Mouse (Mus musculus) lung, embryonic 16.5 days (tissue): ENCODE results near the gene Irx6. TPM values are rescaled to one million over a fixed set of nuclear protein-coding genes. Genes with fewer than 3 reads are reported as not detected.

Source experiments
- ATAC-seq: fragments of 200-750 bp; cut with Nextera tagmentation; 2 replicates; pipeline ENCODE4 v1.8.0; 2017; ENCODE audit warnings: low read depth, mild to moderate bottlenecking, moderate library complexity
- H3K27ac ChIP-seq: fragments of 300-500 bp; sonication (generic); 2 replicates; pipeline ENCODE4 v1.5.1; 2014; ENCODE audit warnings: mild to moderate bottlenecking, control low read depth, low read length
- H3K27me3 ChIP-seq: fragments of 300-500 bp; sonication (generic); 2 replicates; pipeline ENCODE4 v1.6.1; 2014; ENCODE audit warnings: low read depth, low read length, mixed read lengths; ENCODE audit not compliant: control insufficient read depth, insufficient read depth
- H3K36me3 ChIP-seq: fragments of 300-500 bp; sonication (generic); 2 replicates; pipeline ENCODE4 v1.6.1; 2014; ENCODE audit warnings: low read length; ENCODE audit not compliant: control insufficient read depth, insufficient read depth
- H3K4me1 ChIP-seq: fragments of 300-500 bp; sonication (generic); replicated peaks from 2 replicates; pipeline ENCODE4 v1.6.1; 2014; ENCODE audit warnings: low read length, mixed read lengths; ENCODE audit not compliant: control insufficient read depth, insufficient read depth
- H3K4me2 ChIP-seq: fragments of 300-500 bp; sonication (generic); 2 replicates; pipeline ENCODE4 v1.6.1; 2014; ENCODE audit warnings: low read depth, low read length, control low read depth
- H3K4me3 ChIP-seq: fragments of 300-500 bp; sonication (generic); 2 replicates; pipeline ENCODE4 v1.5.1; 2014; ENCODE audit warnings: mild to moderate bottlenecking, low read length, control low read depth
- H3K9ac ChIP-seq: fragments of 300-500 bp; sonication (generic); 2 replicates; pipeline ENCODE4 v1.6.1; 2014; ENCODE audit warnings: low read length, control low read depth
- H3K9me3 ChIP-seq: fragments of 300-500 bp; sonication (generic); 2 replicates; pipeline ENCODE4 v1.6.1; 2016; ENCODE audit warnings: low read length; ENCODE audit not compliant: control insufficient read depth
- WGBS: fragments of 180-500 bp; shearing (Covaris S2); extraction: QIAGEN DNeasy Blood & Tissue Kit; methylation state at CpG from one replicate; pipeline ENCODE4 v1.1.7; 2014; 5-methylcytosine and 5-hydroxymethylcytosine counted together
- polyA plus RNA-seq: library from polyadenylated mRNA; unstranded; fragments of >200 nt; fragmentation: Nextera tagmentation; extraction: Ambion mirVana; gene quantifications from 2 replicates; pipeline ENCODE4 v1.2.1, GENCODE M21; 2015

Gene Irx6
- polyA plus RNA-seq, 1 experiment from 2014 or later, result 0.10 TPM

DNA sequence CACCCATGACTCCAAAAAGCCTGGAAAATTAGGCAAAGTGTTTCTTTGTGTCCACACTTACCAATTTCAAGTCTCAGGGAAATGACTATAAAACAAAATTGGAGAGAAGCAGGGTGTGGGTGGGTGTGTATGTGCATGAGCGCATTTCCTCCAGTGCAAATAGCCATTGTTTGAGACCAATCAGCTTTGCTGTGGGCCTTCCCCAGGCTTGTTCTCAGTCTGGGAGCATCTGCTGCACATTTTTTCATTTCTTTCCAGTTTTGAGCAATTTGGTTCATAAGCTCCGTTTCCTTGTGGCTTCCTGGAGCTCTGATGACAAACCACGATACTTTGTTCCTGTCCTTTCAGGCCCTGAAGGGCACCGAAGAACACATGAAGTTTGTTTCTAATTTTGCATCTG is 43.3 kb downstream of the Irx6 start:
- Histone ChIP-seq H3K9ac (no peak overlapping the region), H3K4me2 (no peak overlapping the region), H3K27me3 (no peaks in the 10 kb centered on the region), H3K4me3 (no peak overlapping the region), H3K36me3 (no peaks in the 10 kb centered on the region), H3K4me1 (no peaks in the 10 kb centered on the region; the same call in 1 of the 2 replicates), H3K9me3 (no peaks in the 10 kb centered on the region), H3K27ac (no peak overlapping the region)
- no peak for ATAC-seq
- 67% methylated on average over 4 of the region's 4 CpGs for WGBS

DNA sequence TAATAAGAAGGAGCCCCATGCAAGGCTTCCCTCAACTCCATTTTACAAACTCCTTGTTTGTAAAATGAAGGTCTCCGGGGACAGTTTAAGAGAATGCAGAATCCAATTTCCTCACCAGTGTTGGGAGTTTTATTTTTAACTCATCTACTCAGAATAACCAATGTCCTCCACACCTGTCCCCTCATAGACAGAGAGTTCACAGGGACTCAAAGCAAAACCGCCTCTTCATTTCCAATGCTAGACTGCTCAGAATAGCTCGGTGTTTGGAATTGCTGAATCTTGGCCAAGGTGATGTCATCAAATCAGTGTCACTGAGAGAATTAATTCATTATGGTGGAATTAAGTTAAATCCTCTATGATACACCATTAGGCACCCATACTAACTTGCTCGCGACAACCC is 44.0 kb downstream of the Irx6 start:
- ATAC-seq, result no peak
- Histone ChIP-seq H3K27me3 (no peaks in the 10 kb centered on the region), H3K4me3 (no peak overlapping the region), H3K9ac (no peak overlapping the region), H3K27ac (no peak overlapping the region), H3K9me3 (no peaks in the 10 kb centered on the region), H3K36me3 (no peaks in the 10 kb centered on the region), H3K4me2 (no peak overlapping the region), H3K4me1 (no peaks in the 10 kb centered on the region; the same call in 1 of the 2 replicates)
- WGBS, result 82% methylated on average over 5 of the region's 5 CpGs

DNA sequence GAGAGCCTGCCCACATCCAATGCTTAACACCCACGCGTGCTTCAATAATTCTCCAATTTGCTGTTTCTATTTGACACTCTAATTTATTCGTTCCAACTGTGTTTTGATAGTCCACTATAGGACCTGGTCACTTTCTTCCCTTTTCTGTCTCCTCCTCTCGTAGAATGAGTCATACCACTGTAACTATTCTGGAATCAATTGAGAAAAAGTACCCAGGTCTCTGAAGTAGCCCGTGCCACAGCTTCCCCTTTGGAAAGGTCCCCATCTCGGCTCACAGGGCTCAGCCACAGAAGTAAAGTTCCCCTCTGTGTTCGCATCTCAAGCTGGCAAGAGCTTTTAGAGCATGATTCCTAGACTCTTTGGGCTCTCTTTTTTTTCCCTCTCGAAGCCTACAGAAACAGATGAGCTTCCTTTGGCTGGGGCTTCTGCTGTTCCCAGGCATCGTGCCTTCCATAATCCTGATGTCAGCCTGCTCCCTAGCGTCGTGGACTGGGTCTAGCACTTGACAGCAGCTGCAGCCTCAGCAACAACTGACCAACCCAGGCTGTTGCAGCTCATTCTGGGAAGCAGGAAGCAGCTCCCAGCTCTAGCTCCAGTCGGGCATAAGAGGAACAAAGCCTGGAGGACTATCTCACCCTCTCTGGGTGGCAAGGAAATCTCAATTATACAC is 47.3 kb downstream of the Irx6 start:
- no peak overlapping the region for H3K4me2 ChIP-seq
- H3K9ac ChIP-seq, result no peak overlapping the region
- 36% methylated on average over 12 of the region's 12 CpGs for WGBS
- H3K4me1 ChIP-seq, result peaks cover 6% of the 10 kb centered on the region
- no peaks in the 10 kb centered on the region for H3K9me3 ChIP-seq
- no peaks in the 10 kb centered on the region for H3K27me3 ChIP-seq
- no peaks in the 10 kb centered on the region for H3K36me3 ChIP-seq
- peak; percentile 87; the same call in 1 of the 2 replicates for ATAC-seq
- no peak overlapping the region for H3K27ac ChIP-seq
- no peak overlapping the region for H3K4me3 ChIP-seq

DNA sequence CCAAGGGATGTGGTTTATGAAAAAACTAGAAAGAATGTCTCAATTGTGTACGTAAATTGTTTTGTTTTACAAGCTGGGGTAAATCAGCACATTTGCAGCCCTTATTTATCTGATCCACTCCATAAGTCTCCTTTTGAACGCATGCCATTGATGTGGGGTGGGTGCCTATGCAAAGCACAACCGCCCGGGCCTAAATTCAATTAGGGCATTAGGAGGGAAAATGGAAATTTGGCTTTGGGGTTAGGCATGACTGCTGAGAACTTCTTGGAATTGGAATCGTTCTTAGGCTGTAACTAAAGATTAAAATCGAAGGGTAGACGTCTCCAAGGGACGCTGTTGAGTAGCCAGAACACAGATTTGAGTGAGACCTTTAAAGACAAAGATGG is 47.8 kb downstream of the Irx6 start:
- 68% methylated on average over 8 of the region's 8 CpGs for WGBS
- no peak overlapping the region for H3K27ac ChIP-seq

DNA sequence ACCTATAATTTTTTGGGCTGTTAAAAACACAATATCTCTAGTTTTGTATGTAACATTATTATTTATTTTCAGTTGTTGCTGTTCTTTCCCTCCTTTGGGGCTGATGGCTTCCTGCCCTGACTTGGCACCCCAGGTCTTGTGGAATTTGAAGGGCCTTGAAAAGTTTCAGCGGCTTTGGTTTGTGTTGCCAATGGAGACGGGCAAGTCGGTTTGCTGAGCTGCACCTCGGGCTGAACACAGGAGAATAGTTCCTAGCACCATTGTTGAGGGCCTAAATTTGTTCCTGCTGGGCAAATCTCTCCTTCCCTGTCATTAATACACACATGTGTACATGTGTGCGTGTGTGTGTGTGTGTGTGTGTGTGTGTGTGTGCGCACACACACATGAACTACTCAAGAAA is 49.2 kb downstream of the Irx6 start:
- Histone ChIP-seq H3K4me1 (peaks cover 6% of the 10 kb centered on the region), H3K36me3 (no peaks in the 10 kb centered on the region), H3K4me3 (no peak overlapping the region), H3K9ac (no peak overlapping the region), H3K4me2 (no peak overlapping the region), H3K27me3 (no peaks in the 10 kb centered on the region), H3K27ac (peak overlapping the region; percentile 38; the same call in 1 of the 2 replicates), H3K9me3 (no peaks in the 10 kb centered on the region)
- 51% methylated on average over 6 of the region's 6 CpGs for WGBS
- 0 out of 2 replicates have a peak, but pooled peaks have one; percentile 61 for ATAC-seq

More for the DNA sequence above, 47.8 kb downstream of the Irx6 start:
- Histone ChIP-seq H3K4me2 (no peak overlapping the region), H3K9me3 (no peaks in the 10 kb centered on the region), H3K36me3 (no peaks in the 10 kb centered on the region), H3K4me1 (peaks cover 6% of the 10 kb centered on the region), H3K4me3 (no peak overlapping the region), H3K9ac (no peak overlapping the region), H3K27me3 (no peaks in the 10 kb centered on the region)
- no peak for ATAC-seq

DNA sequence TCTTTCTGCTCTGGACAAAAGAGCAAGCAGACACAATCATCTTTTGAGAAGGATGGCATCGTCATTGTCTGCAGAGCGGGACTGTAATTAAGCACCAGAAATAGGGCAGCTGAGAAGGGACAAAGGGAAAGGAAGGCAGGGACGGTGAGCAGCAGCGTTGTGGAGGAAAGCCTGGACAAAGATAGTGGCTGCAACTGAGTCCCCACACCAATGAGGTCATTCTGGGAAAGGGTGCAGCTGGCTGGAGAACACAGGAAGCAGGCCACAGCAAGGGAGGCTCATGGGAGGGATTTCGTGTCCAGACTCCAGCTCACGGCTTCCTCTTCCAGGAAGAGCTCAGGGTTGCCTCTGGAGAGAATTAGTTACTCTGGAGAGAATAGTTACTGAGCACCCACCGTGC is 49.9 kb downstream of the Irx6 start:
- WGBS, result 49% methylated on average over 7 of the region's 7 CpGs
- Histone ChIP-seq H3K36me3 (no peaks in the 10 kb centered on the region), H3K27ac (peak overlapping the region; percentile 38; the same call in 1 of the 2 replicates), H3K9me3 (no peaks in the 10 kb centered on the region), H3K4me3 (no peak overlapping the region), H3K4me1 (peaks cover 6% of the 10 kb centered on the region), H3K9ac (no peak overlapping the region), H3K4me2 (no peak overlapping the region), H3K27me3 (no peaks in the 10 kb centered on the region)
- no peak for ATAC-seq

DNA sequence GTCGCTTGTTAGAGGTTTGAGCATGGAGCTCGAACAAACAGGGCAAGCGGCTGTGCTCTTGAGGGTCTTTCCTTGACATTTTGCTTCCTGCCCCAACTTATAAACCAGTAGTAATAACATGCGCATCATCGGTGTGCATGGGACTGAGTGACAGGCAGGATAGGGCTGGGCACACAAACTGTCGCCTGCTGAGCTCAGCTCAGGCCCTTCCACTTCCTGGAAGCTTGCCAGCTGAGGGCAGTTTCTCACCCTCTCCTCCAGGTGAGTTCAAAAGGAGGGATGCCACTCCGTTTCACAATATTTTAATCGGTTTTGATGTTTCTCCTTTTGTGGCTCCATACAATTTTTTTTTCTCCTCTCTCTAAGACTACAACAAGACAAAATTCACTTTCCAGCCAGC is 50.3 kb downstream of the Irx6 start:
- H3K4me1 ChIP-seq, result peaks cover 6% of the 10 kb centered on the region
- H3K4me3 ChIP-seq, result no peak overlapping the region
- ATAC-seq, result no peak
- no peak overlapping the region for H3K27ac ChIP-seq
- H3K9me3 ChIP-seq, result no peaks in the 10 kb centered on the region
- no peaks in the 10 kb centered on the region for H3K27me3 ChIP-seq
- H3K9ac ChIP-seq, result no peak overlapping the region
- no peak overlapping the region for H3K4me2 ChIP-seq
- WGBS, result 54% methylated on average over 8 of the region's 8 CpGs
- no peaks in the 10 kb centered on the region for H3K36me3 ChIP-seq

Other genes starting within 250 kb of the Irx6 start
- gene Mmp2, start 153.0 kb downstream of the Irx6 start, polyA plus RNA-seq, result 244 and 249 TPM in 2 replicates
- 6.9 and 7.4 TPM in 2 replicates for gene Lpcat2, start 181.1 kb downstream of the Irx6 start, polyA plus RNA-seq
- gene Capns2, start 227.1 kb downstream of the Irx6 start, polyA plus RNA-seq, result 0.55 and 0.57 TPM in 2 replicates